In the genomic region with DNA sequence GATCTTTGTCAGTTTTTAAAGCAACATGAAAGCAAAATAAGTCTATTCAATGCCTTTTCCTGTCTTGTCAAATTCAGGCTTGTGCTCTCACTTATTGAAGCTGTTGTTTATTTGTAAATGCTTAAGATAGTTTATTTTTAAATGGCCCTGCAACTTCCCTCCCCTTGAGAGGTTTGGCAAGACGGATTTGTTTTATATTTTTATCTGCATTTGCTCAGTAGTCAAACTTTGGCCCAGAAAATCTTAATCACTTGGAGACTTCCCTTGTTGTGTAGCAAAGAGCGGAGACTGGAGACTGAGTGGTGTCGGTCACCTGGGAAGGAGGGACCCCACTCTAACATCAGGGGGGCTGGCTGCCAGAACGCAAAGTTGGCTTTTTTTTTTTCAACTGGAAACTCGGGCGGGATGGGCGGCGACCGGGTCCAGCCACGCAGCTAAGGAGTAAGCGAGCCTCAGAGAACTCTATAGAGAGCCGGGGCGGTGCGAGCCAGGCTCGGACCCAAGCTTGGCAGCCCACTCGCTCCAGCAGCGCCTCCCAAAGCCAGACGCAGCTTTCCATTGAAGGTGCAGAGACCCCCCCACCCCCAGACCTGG, we compare ENCODE assay signal across 9 mouse cellular contexts. TPM values are rescaled to one million over a fixed set of nuclear protein-coding genes. Genes with fewer than 3 reads are reported as not detected.
A peak's percentile ranks its signal among the peaks of the same experiment; 100 is the strongest.
DNase-seq lines count a peak whose midpoint lies in the region; ATAC-seq and TF ChIP-seq lines count a peak whose summit lies in the region.
"Had no signal": no experiment of that assay in that cellular context is flagged by ENCODE, and none has a peak within 500 bp of the region (broad histone marks: within the 10 kb centered on the region; RNA-seq: fewer than 3 reads in every experiment).

No protein-coding gene starts in this region.

- no peak for TF ChIP-seq POLR2A in ES-Bruce4 (IDR thresholded peaks at IDR 0.05; ENCODE audit: insufficient read depth, low read length)

- H3K4me1 ChIP-seq in heart, embryonic 11.5 days (ENCODE audit: control insufficient read depth, insufficient read depth, low read length), result peaks cover 5% of the 10 kb centered on the region; the same call in 1 of the 2 replicates
- no peaks in the 10 kb centered on the region for H3K4me1 ChIP-seq in ES-Bruce4 (ENCODE audit: control insufficient read depth, insufficient read depth, low read length)
- H3K4me1 ChIP-seq in forebrain, embryonic 16.5 days (replicated peaks; ENCODE audit: control insufficient read depth, insufficient read depth, low read length), result peaks cover 14% of the 10 kb centered on the region
- H3K4me1 ChIP-seq in megakaryocyte, embryonic 14.5 days, result peaks cover 15% of the 10 kb centered on the region; the same call in 1 of the 2 replicates

- H3K9me3 ChIP-seq in heart, embryonic 11.5 days (replicated peaks; ENCODE audit: control insufficient read depth, low read length), result no peaks in the 10 kb centered on the region
- H3K9me3 ChIP-seq in ES-Bruce4 (replicated peaks; ENCODE audit: control insufficient read depth, insufficient read depth, low read length, poor library complexity, severe bottlenecking), result no peaks in the 10 kb centered on the region
- no peaks in the 10 kb centered on the region for H3K9me3 ChIP-seq in forebrain, embryonic 16.5 days (ENCODE audit: control insufficient read depth, low read length)
- no peaks in the 10 kb centered on the region for H3K9me3 ChIP-seq in megakaryocyte, embryonic 14.5 days

- H3K27me3 ChIP-seq in heart, embryonic 11.5 days (ENCODE audit: control insufficient read depth, insufficient read depth, low read length), result no peaks in the 10 kb centered on the region
- no peaks in the 10 kb centered on the region for H3K27me3 ChIP-seq in ES-Bruce4 (ENCODE audit: control insufficient read depth, insufficient read depth, low read length, poor library complexity, severe bottlenecking)
- H3K27me3 ChIP-seq in forebrain, embryonic 16.5 days (replicated peaks; ENCODE audit: control insufficient read depth, insufficient read depth, low read length), result no peaks in the 10 kb centered on the region
- H3K27me3 ChIP-seq in megakaryocyte, embryonic 14.5 days (replicated peaks), result no peaks in the 10 kb centered on the region

- no peaks in the 10 kb centered on the region for H3K36me3 ChIP-seq in heart, embryonic 11.5 days (ENCODE audit: control insufficient read depth, insufficient read depth, low read length)
- no peaks in the 10 kb centered on the region for H3K36me3 ChIP-seq in ES-Bruce4 (ENCODE audit: control insufficient read depth, insufficient read depth, low read length, poor library complexity, severe bottlenecking)
- H3K36me3 ChIP-seq in forebrain, embryonic 16.5 days (ENCODE audit: control insufficient read depth, insufficient read depth), result no peaks in the 10 kb centered on the region
- no peaks in the 10 kb centered on the region for H3K36me3 ChIP-seq in megakaryocyte, embryonic 14.5 days (replicated peaks; ENCODE audit: low read length)

- no peak for TF ChIP-seq CTCF in ES-Bruce4 (IDR thresholded peaks at IDR 0.05; ENCODE audit: low read depth, low read length)

- peak overlapping the region; percentile 100 for H3K27ac ChIP-seq in heart, embryonic 11.5 days (ENCODE audit: low read depth, low read length)
- H3K27ac ChIP-seq in ES-Bruce4 (ENCODE audit: insufficient read depth, low read length), result no peak overlapping the region
- H3K27ac ChIP-seq in forebrain, embryonic 16.5 days (ENCODE audit: low read length), result peak overlapping the region; percentile 60

- ATAC-seq in heart, embryonic 11.5 days (replicated peaks; ENCODE audit: insufficient number of reproducible peaks, low FRiP score, low TSS enrichment), result peak; percentile 82
- ATAC-seq in forebrain, embryonic 16.5 days, result peak; percentile 80; the same call in 1 of the 2 replicates

- WGBS in heart, embryonic 11.5 days (ENCODE audit: insufficient replicate concordance), result under 1% methylated on average over 18 of the region's 18 CpGs
- WGBS in forebrain, embryonic 16.5 days, result 2% methylated on average over 18 of the region's 18 CpGs

- intact Hi-C loops in left cerebral cortex, postnatal 4 days (cut with DNase I), result loop anchor here (5.0 kb wide), 1 partner anchor 200 kb away; no protein-coding TSS in a partner anchor

- no peak for DNase-seq in heart, adult 9 months (ENCODE audit: low spot score in 2 of 2)
- DNase-seq in thymus, postnatal 14 days, result no peak
- no peak for DNase-seq in cerebellum, adult 9-11 months
- no peak for DNase-seq in left cerebral cortex, postnatal 4 days

- H3K4me2 ChIP-seq in heart, embryonic 11.5 days, result peak overlapping the region; percentile 64
- H3K4me2 ChIP-seq in forebrain, embryonic 16.5 days (ENCODE audit: low read length), result peak overlapping the region; percentile 63

- peak overlapping the region; percentile 60; the same call in 1 of the 2 replicates for H3K9ac ChIP-seq in heart, embryonic 11.5 days (ENCODE audit: low read depth, low read length)
- peak overlapping the region; percentile 60 for H3K9ac ChIP-seq in ES-Bruce4 (ENCODE audit: low read depth, poor library complexity, severe bottlenecking)
- H3K9ac ChIP-seq in forebrain, embryonic 16.5 days (replicated peaks; ENCODE audit: low read depth, low read length), result peak overlapping the region; percentile 52

- no peak for TF ChIP-seq EP300 in ES-Bruce4 (IDR thresholded peaks at IDR 0.05; ENCODE audit: insufficient read depth, low read depth, low read length)

- H3K4me3 ChIP-seq in heart, embryonic 11.5 days (ENCODE audit: low read depth, low read length), result peak overlapping the region; percentile 99
- peak overlapping the region; percentile 57 for H3K4me3 ChIP-seq in ES-Bruce4 (ENCODE audit: low read depth, low read length)
- H3K4me3 ChIP-seq in forebrain, embryonic 16.5 days (replicated peaks; ENCODE audit: low read length), result peak overlapping the region; percentile 99
- H3K4me3 ChIP-seq in megakaryocyte, embryonic 14.5 days (replicated peaks), result peak overlapping the region; percentile 97

RNA-seq across cellular contexts. Expression of gene Hif1a, which starts 6.0 kb away (rescaled TPM):
- polyA plus RNA-seq in heart, embryonic 11.5 days (2014; fragmentation: Nextera tagmentation; extraction: Ambion mirVana), result 182 and 206 TPM in 2 replicates
- polyA plus RNA-seq in ES-Bruce4 (2011; ENCODE audit: insufficient read depth, insufficient read length, low read depth, missing spikeins), result 85.1 and 86.0 TPM in 2 replicates
- polyA plus RNA-seq in forebrain, embryonic 16.5 days (2015; fragmentation: Nextera tagmentation; extraction: Ambion mirVana), result 74.5 and 89.2 TPM in 2 replicates
- polyA plus RNA-seq in megakaryocyte, embryonic 14.5 days (2012; ENCODE audit: insufficient read depth, low replicate concordance), result 1.3 and 2.8 TPM in 2 replicates
- 10 to 100 TPM; 81.5 to 85.3 TPM for total RNA-seq in left cerebral cortex, postnatal 4 days (2021)

RNA-seq across cellular contexts. Expression of gene Gm49321, which starts 30.3 kb away (rescaled TPM):
- 12.0 and 14.1 TPM in 2 replicates for polyA plus RNA-seq in heart, embryonic 11.5 days (2014; fragmentation: Nextera tagmentation; extraction: Ambion mirVana)
- 9.0 TPM in 1 of 2 replicates, not detected in the other for polyA plus RNA-seq in ES-Bruce4 (2011; ENCODE audit: insufficient read depth, insufficient read length, low read depth, missing spikeins)
- 24.9 and 25.9 TPM in 2 replicates for polyA plus RNA-seq in forebrain, embryonic 16.5 days (2015; fragmentation: Nextera tagmentation; extraction: Ambion mirVana)
- not detected in 2 replicates for polyA plus RNA-seq in megakaryocyte, embryonic 14.5 days (2012; ENCODE audit: insufficient read depth, low replicate concordance)
- 10 to 100 TPM in 1 of 2 experiments, 1 to 10 TPM in 1; 7.6 to 16.7 TPM for total RNA-seq in left cerebral cortex, postnatal 4 days (2021)
- total RNA-seq: hematopoietic stem cell, adult 5-6 weeks had no signal

RNA-seq across cellular contexts. Expression of gene Snapc1, which starts 57.1 kb away (rescaled TPM):
- 17.8 and 21.2 TPM in 2 replicates for polyA plus RNA-seq in heart, embryonic 11.5 days (2014; fragmentation: Nextera tagmentation; extraction: Ambion mirVana)
- 26.9 and 31.0 TPM in 2 replicates for polyA plus RNA-seq in ES-Bruce4 (2011; ENCODE audit: insufficient read depth, insufficient read length, low read depth, missing spikeins)
- 42.4 and 43.9 TPM in 2 replicates for polyA plus RNA-seq in forebrain, embryonic 16.5 days (2015; fragmentation: Nextera tagmentation; extraction: Ambion mirVana)
- 5.8 TPM in 1 of 2 replicates, not detected in the other for polyA plus RNA-seq in megakaryocyte, embryonic 14.5 days (2012; ENCODE audit: insufficient read depth, low replicate concordance)
- total RNA-seq in left cerebral cortex, postnatal 4 days (2021), result 10 to 100 TPM; 31.6 to 37.1 TPM

Comparison
In these comparisons a context has a peak if more than half of its experiments do, and no peak if none do; other contexts are left out.
1. RNA of gene Hif1a, which starts 6.0 kb away (polyA plus RNA-seq): 182 to 206 TPM in heart, embryonic 11.5 days, 85.1 to 86.0 TPM in ES-Bruce4 and 74.5 to 89.2 TPM in forebrain, embryonic 16.5 days; 1.3 to 2.8 TPM in megakaryocyte, embryonic 14.5 days; every median in the first group is over 10 times any median in the second.
2. Peak in every context shown above with its lines, with median percentiles within 50 percentile points of each other: H3K4me3 ChIP-seq and H3K9ac ChIP-seq.